Mouse (Mus musculus) brown adipose tissue, adult 24 weeks (tissue): ENCODE measurements around the gene Tmeff2. TPM values are rescaled to one million over a fixed set of nuclear protein-coding genes. Genes with fewer than 3 reads are reported as not detected.

ENCODE experiments used
- H3K27ac ChIP-seq: fragments of 200-500 bp; replicated peaks from 2 replicates; pipeline ENCODE4 v1.5.1; 2012; ENCODE audit warnings: low read depth, mild to moderate bottlenecking, low read length
- H3K4me1 ChIP-seq: fragments of 200-500 bp; 2 replicates; pipeline ENCODE4 v1.6.1; 2012; ENCODE audit warnings: low read length, mixed read lengths; ENCODE audit not compliant: control insufficient read depth, insufficient read depth, insufficient read length
- H3K4me3 ChIP-seq: fragments of 200-500 bp; 2 replicates; pipeline ENCODE4 v1.5.1; 2012; ENCODE audit warnings: low read depth, mild to moderate bottlenecking, low read length, moderate library complexity; ENCODE audit not compliant: insufficient read depth
- polyA plus RNA-seq: library from polyadenylated mRNA; stranded (reverse); fragments of >200 nt; gene quantifications from 2 replicates; pipeline ENCODE4 v1.2.4, GENCODE M21; 2012; ENCODE audit not compliant: missing spikeins, insufficient read depth, insufficient read length

The Tmeff2 gene
- polyA plus RNA-seq, 1 experiment = 3.9 TPM

DNA sequence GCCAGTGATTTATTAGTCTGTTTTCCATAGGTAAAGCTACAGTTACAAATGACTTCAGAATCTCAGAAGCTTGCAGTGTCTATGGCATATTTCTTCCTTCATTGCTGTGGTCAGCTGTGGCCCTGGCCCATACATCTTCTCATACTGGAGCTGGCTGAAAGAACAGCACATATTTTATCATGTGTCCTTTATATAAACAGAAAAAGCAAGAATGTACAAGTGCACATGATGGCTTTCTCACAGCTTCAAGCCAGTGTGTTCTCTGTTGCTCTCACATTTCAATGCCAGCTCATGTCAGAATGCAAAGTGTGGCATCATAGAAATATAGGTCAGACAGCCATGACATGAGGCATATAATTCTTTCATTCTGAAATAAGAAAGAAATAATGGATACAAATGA is 164.1 kb downstream of the Tmeff2 start:
- Histone ChIP-seq H3K27ac (no peak overlapping the region), H3K4me1 (no peaks in the 10 kb centered on the region), H3K4me3 (no peak overlapping the region)

DNA sequence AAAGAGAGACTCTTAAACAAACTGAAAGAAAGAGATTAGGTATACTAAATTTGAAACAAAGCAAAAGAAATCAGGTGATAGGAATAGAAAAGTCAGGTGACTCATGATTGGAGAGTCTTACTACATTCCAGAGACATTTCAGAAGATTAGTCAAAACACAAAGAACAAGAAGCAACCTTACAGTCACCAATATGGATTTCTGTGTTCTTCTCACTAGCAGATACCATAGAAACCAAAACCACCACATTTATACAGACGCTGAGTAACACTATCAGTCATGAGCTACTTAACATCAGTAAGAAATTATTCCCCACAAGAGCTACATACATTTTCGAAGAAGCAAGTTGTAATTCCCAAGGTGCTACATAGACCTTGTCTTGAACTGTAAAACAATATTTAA is 165.2 kb downstream of the Tmeff2 start:
- Histone ChIP-seq H3K27ac (no peak overlapping the region), H3K4me1 (no peaks in the 10 kb centered on the region), H3K4me3 (no peak overlapping the region)

DNA sequence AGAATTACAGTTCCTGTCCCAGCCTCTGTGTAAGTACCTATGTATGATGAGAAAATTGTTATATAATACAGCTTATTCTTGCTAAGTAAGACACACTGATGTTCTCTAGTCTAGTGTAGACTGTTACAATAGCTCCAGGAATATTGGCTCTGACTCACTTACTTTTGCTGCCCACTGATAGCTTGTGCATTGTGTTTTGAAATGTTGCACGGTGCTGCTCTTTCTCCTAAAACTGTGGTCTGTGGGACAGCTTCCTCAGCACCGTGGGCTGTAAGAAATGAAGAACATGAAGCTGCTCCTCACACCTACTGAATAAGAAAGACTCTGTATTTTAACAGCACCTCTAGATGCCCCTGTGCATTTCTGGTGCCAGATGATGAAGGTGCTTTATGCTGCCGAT is 168.4 kb downstream of the Tmeff2 start:
- Histone ChIP-seq H3K27ac (no peak overlapping the region), H3K4me3 (no peak overlapping the region), H3K4me1 (no peaks in the 10 kb centered on the region)

DNA sequence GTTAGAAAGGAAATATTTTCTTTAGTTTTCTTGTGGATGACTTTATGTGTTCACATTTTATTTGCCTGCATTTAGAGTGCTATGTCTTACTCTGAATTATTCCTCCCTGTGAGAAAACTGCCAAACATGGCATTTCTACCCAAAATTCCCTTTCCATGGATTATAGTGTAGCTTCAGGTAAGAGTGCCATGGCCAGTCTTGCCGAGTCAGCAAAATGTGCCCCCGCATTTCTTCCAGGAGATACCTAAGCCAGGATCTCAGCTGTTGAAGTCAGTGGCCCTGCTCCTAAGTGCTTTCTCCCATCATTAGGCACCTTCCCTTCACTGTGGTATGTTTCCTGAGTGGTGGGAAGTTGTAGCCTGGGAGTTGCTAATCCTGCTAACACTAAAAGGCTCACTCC is 168.8 kb downstream of the Tmeff2 start:
- Histone ChIP-seq H3K27ac (no peak overlapping the region), H3K4me3 (no peak overlapping the region), H3K4me1 (no peaks in the 10 kb centered on the region)

DNA sequence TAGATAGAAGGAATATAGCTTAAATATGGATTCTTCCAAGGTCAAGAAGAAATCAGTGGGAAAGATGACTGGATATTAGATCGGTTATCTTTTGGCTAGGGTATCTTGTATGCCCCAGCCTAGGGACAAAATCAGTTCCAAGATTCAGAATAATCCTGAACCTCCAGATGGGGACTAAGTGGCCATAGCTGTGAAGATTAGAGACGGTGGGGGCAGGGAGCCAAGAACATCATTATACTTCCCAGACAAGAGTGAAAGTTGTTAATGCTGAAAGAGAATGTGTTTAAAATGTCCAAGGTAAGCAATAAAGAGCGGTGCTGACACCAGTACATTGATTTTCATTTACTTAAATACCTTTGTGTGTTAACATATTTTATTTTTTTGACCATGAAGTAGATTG is 173.6 kb downstream of the Tmeff2 start:
- H3K27ac ChIP-seq = no peak overlapping the region
- H3K4me3 ChIP-seq = no peak overlapping the region
- no peaks in the 10 kb centered on the region for H3K4me1 ChIP-seq

DNA sequence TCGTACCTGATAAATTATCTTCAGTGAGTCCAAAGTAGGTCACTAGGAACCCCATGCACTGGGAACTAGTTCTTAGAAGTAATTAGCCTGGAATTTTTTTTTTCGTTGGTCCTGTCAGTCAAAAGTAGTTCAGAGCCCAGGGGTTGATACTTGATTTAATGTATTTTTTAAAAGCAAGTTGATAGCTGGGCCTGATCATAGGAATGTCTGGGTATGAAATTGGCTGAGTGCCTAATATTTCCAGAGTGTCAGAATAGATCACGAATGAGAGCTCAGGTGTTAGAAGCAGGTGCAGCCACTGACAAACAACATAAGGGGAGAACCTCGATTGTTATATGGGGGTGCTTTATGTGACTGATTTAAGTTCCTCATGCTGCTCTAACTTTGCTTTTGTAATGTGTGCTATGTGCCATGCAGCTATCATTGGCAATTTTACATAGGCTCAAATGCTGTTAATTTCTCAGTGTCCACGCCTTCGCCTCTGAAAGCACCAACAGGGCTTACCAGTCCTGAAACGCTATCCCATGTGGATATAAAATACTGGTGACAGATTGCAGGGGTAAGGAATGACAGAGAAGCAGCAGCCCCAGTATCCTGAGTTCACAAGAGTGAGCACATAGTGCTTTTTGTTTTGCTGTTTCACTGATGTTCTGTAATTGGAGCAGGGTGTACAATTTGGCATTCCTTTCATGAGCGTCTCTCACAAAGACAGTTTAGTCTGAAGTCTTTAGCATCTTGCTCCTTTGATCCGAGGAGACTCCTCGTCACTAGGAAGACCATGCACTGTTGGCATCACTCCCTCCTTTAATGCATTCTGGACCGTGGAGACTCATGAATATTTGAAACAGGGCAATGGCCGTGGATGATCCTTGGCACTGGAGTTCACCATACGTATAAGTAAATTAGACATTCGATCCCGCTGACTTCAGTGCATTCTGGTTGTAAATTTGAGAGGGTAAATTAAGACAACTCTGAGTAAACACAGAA is 175.6 kb downstream of the Tmeff2 start:
- Histone ChIP-seq H3K4me1 (no peaks in the 10 kb centered on the region), H3K4me3 (no peak overlapping the region), H3K27ac (no peak overlapping the region)

DNA sequence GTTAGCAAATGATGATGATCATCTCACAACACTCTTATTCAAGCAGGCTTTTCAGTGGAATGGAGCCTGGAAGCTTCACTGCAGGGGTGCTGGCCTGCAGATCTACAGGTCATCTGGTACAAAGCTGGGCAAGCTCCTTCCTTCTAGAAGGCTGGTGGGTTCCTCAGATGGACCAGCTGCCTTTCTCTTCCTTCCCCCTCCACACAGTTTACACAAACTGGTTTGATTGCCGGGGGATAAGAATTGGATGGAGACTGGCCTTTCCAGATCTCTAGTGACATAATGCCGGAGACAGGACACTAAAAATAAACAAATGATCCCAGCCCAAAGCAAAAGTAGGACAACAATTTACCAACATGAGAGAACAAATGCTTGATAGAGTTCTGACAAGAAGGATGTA is 188.5 kb downstream of the Tmeff2 start:
- no peaks in the 10 kb centered on the region for H3K4me1 ChIP-seq
- no peak overlapping the region for H3K4me3 ChIP-seq
- H3K27ac ChIP-seq = no peak overlapping the region

DNA sequence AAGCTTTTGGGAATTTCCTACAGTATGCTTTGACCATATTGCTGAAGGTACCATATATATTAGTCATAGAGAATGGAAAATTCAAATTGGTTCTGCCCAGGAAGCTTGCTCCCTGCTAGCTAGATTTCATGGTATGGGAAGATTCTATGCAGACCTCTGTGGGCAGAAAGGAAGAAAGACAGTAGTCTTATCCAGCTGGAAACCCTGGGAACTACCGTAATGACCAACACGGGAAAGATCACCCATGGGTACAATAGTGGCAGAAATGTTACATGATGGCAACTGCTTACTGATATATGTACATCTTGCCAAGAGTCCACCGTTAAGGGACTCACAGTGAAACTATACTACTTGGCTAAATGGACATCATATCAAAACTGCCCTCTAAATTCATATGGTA is 189.4 kb downstream of the Tmeff2 start:
- H3K4me1 ChIP-seq = no peaks in the 10 kb centered on the region
- no peak overlapping the region for H3K27ac ChIP-seq
- H3K4me3 ChIP-seq = no peak overlapping the region

DNA sequence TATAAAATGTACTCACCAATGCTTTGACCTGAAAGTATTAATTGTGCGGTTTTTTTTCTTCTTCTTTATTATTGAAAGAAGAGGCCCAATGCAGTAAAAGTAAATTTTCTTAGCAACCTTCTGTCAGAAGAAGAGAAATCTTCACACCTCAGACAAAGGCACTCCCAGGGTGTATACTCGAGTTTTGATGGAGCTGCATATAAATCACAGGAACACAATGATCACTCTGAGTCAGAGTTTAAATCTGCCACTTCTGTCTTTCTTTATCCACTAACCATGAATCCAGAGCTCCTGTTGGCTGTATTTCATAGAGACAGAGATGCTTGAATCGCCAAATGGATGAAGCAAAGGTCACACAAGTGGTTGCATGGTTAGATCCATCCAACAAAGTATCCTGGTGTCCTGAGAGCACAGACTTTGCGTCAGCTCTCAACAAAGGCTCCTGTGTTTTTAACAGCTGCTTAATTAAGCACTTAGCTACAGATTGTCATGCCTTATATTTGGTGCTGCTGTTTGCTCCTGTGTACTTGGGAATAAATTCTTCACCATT is 189.8 kb downstream of the Tmeff2 start:
- Histone ChIP-seq H3K4me3 (no peak overlapping the region), H3K4me1 (no peaks in the 10 kb centered on the region), H3K27ac (no peak overlapping the region)

DNA sequence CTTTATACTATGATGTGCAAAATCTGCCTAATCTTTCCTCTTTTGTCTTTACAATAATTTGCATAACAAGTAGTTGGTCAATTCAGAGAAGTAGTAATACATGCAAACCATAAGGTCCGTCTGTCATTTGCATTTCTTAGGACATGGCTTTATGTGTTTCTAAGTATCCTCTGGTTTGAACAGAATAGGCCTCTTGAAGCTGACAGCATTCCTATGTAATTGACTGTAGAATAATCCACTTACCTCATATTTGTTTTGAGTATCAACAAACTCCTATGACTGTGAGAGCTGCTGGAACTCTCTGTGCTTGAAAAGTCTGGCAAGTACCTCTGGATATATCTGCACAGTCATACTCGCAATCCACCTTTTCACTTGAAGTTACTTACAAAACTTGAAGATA is 194.3 kb downstream of the Tmeff2 start:
- no peak overlapping the region for H3K4me3 ChIP-seq
- H3K4me1 ChIP-seq = peaks cover 6% of the 10 kb centered on the region; the same call in 1 of the 2 replicates
- H3K27ac ChIP-seq = no peak overlapping the region

DNA sequence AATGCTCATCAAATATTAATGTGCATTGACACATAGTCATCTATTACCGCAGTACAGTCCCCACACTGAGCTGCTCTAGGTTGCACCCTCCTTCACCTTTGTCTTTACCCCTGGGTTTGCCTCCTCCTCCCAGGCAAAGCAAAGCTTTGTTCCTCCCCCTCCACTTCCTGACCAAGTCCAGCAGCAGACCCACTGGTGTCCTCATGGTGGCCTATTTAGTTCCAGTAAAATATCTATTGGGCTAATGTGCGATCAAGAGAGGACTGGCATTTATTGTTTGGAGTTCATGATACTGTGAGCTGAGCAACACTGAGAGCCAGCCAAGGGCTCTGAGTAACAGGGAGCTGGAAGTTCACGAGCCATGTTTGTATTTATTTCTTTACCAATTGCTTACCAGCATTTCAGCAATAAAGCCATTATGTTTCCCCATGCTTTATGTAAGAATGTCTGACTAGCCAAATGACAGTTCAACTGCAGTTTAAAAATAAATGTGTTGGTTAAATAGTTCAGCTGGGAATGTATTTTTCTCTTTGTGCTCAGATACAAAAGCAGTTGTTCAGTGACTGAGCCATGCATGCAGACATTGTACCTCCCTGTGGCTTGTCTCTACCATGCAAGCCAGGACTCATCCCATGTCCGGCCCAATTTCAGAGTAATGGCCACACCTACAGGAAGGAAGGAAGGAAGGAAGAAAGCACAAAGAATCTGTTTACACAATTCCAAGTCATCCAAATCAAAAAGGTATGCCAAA is 196.6 kb downstream of the Tmeff2 start:
- Histone ChIP-seq H3K4me1 (peaks cover 6% of the 10 kb centered on the region; the same call in 1 of the 2 replicates), H3K27ac (peak overlapping the region; percentile 74), H3K4me3 (no peak overlapping the region)

DNA sequence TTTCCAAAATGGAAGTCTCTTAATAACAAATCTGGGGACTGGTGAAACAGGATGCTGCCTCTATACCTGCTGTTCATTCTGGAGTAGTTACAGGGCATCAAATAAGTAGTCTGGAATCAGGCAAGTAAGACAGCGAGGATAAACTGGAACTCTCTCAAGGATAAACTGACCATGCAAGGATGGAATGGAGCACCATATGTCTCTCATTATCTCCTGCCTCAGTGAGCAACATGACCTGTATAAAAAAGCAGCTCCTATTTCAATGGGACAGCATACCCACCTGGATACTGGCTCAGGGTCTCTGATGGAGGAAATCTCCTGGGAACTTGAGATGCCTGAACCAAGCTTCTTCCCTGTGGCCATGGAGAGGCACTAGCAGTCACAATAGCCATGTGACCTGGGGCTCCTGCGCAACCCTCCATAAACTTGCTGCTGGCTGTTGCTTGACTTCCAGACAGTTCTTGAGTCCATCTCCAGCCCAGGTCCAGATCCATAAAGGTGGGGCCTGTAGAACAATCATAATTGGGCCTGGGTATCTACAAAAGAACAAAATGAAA is 200.7 kb downstream of the Tmeff2 start:
- Histone ChIP-seq H3K4me3 (no peak overlapping the region), H3K4me1 (peaks cover 9% of the 10 kb centered on the region; the same call in 1 of the 2 replicates), H3K27ac (no peak overlapping the region)

DNA sequence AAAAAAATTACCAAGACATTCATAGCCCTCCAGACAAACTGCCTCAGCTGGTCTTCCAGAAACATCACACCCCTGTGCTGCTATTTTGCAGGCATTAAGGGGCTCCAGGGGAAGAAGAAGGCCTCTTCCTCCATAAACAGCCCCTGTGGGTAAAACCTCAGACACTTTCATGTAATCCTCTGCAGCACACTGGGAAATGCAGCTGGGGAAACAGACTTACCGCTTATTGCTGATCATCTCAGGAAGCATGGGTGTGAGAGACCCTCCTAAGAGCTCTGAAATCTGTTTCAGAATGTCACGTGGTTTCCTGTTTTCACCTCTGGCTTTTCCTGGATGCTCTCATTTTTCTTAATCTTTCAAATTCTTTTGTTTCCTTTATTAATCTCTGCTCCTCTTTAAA is 204.3 kb downstream of the Tmeff2 start:
- H3K4me3 ChIP-seq = no peak overlapping the region
- peaks cover 12% of the 10 kb centered on the region for H3K4me1 ChIP-seq
- peak overlapping the region; percentile 60 for H3K27ac ChIP-seq

DNA sequence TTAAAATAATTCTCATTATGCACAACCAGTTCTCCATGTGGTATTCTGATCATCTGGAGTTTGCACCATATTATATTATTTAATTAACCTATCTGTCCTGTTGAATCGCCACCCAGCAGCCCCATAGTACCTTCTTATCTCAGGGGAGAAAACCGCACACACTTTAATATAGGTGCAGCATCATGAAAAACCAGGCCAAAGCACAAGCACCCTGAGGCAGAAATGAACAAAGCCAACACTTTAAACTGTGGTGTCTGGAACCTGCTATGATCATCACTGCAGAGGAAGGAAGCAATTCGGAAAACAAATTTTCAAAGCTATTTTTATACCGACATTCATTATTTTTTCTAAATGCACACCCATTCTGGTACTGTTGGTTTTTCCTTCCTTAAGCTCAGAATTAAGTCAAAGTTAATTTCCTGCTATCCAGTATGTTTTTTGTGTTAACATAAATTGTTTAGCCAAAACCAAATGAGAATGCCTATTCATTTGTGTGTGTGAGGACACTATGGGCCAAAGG is 206.0 kb downstream of the Tmeff2 start:
- Histone ChIP-seq H3K27ac (0 out of 2 replicates have a peak overlapping the region, but pooled peaks have one; percentile 54), H3K4me1 (peaks cover 12% of the 10 kb centered on the region), H3K4me3 (no peak overlapping the region)

DNA sequence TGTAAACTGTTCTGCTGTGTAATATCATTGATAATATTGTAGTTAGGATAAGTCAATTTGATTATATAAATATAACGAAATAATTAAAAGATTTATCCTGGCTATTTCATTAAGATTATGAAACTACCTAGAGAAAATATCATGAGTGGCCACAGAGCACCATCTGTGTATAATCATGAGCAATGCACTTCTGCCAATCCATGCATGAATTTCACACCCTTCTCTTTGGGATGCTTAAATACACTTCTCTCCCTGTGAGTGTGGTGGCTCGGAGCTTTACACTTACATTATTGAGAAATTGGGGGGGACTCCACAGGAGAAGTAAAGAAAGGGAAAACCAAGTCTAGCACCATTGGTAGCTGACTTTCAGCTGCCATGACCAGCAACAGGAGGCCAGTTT is 206.9 kb downstream of the Tmeff2 start:
- peaks cover 12% of the 10 kb centered on the region for H3K4me1 ChIP-seq
- H3K4me3 ChIP-seq = no peak overlapping the region
- peak overlapping the region; percentile 80 for H3K27ac ChIP-seq
